Mouse (Mus musculus) intestine, postnatal 0 days (tissue): ENCODE measurements around the gene Cfl1. TPM values are rescaled to one million over a fixed set of nuclear protein-coding genes. Genes with fewer than 3 reads are reported as not detected.

Experiments
- ATAC-seq: fragments of 200-750 bp; cut with Nextera tagmentation; 2 replicates; pipeline ENCODE4 v1.8.0; 2017; ENCODE audit warnings: mild to moderate bottlenecking, moderate TSS enrichment, moderate library complexity
- H3K27ac ChIP-seq: fragments of 300-500 bp; sonication (generic); 2 replicates; pipeline ENCODE4 v1.5.1; 2014; ENCODE audit warnings: mild to moderate bottlenecking, low read depth, low read length, moderate library complexity
- H3K27me3 ChIP-seq: fragments of 300-500 bp; sonication (generic); replicated peaks from 2 replicates; pipeline ENCODE4 v1.6.1; 2014; ENCODE audit warnings: low read length, mixed read lengths; ENCODE audit not compliant: control insufficient read depth, insufficient read depth
- H3K36me3 ChIP-seq: fragments of 300-500 bp; sonication (generic); 2 replicates; pipeline ENCODE4 v1.6.1; 2014; ENCODE audit warnings: mild to moderate bottlenecking, moderate library complexity; ENCODE audit not compliant: control insufficient read depth, insufficient read depth
- H3K4me1 ChIP-seq: fragments of 300-500 bp; sonication (generic); replicated peaks from 2 replicates; pipeline ENCODE4 v1.6.1; 2014; ENCODE audit warnings: antibody characterized with exemption, low read length, mixed read lengths; ENCODE audit not compliant: control insufficient read depth, insufficient read depth
- H3K4me2 ChIP-seq: fragments of 300-500 bp; sonication (generic); replicated peaks from 2 replicates; pipeline ENCODE4 v1.6.1; 2014; ENCODE audit warnings: low read depth, mild to moderate bottlenecking, moderate library complexity
- H3K4me3 ChIP-seq: fragments of 300-500 bp; sonication (generic); 2 replicates; pipeline ENCODE4 v1.5.1; 2014; ENCODE audit warnings: low read depth, low read length
- H3K9ac ChIP-seq: fragments of 300-500 bp; sonication (generic); 2 replicates; pipeline ENCODE4 v1.6.1; 2014; ENCODE audit warnings: mild to moderate bottlenecking, low read depth, low read length
- H3K9me3 ChIP-seq: fragments of 300-500 bp; sonication (generic); 2 replicates; pipeline ENCODE4 v1.6.1; 2016; ENCODE audit warnings: mixed run types; ENCODE audit not compliant: control insufficient read depth
- CTCF ChIP-seq: sonication (generic); IDR thresholded peaks from 2 replicates; pipeline ENCODE4 v1.5.1; 2016; ENCODE audit warnings: low read depth, mild to moderate bottlenecking, control low read depth, antibody characterized with exemption, moderate library complexity
- WGBS: fragments of 180-500 bp; shearing (Covaris S2); extraction: QIAGEN DNeasy Blood & Tissue Kit; methylation state at CpG from one replicate; pipeline ENCODE4 v1.1.7; 2014; 5-methylcytosine and 5-hydroxymethylcytosine counted together
- polyA plus RNA-seq: library from polyadenylated mRNA; unstranded; fragments of >200 nt; fragmentation: Nextera tagmentation; extraction: Ambion mirVana; gene quantifications from 2 replicates; pipeline ENCODE4 v1.2.1, GENCODE M21; 2015

The Cfl1 gene
- 1,685 and 1,786 TPM in 2 replicates for polyA plus RNA-seq

DNA sequence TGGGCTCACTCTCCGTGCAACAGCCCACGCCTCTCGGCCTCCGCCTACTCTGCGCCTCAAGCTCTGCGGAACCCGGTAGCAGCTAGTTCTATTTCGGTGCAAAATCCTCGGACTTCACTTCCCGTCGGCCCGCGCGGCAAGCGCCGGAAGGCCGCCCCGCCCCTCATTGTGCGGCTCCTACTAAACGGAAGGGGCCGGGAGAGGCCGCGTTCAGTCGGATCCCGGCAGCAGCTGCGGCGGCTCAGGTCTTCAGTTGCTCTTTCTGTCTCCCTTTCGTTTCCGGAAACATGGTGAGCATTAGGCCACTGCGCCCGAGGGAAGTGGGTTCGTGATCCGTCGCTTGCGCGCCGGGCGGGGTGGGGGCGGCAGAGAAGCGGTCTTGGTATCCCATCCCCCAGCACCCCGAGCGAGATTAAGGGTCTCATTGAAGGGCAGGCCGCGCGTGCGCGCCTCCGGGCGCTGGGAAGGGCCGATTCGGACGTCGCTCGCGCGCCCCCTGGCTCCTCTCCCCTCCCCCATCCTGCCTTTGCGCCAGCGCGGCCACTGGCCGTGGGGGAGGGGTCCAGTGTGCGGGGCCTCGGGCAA is at the start of gene Cfl1:
Gene Cfl1 (plus strand): TSS at position 143 of the 585 bp plus-strand sequence.
- H3K4me3 ChIP-seq: peak within 1 kb of the TSS; percentile 93
- peak within 1 kb of the TSS; percentile 97 for H3K27ac ChIP-seq
- H3K9ac ChIP-seq: peak within 1 kb of the TSS; percentile 87
- peak; percentile 43 for TF ChIP-seq CTCF
- no peaks in the 10 kb centered on the region for H3K9me3 ChIP-seq
- H3K27me3 ChIP-seq: no peaks in the 10 kb centered on the region
- 0 out of 2 replicates have a peak, but pooled peaks cover 2% of the 10 kb centered on the region for H3K4me1 ChIP-seq
- under 1% methylated on average over 62 of the region's 62 CpGs for WGBS
- peak; percentile 51 for ATAC-seq
- H3K36me3 ChIP-seq: peaks cover 36% of the 10 kb centered on the region
- H3K4me2 ChIP-seq: peak within 1 kb of the TSS; percentile 80

DNA sequence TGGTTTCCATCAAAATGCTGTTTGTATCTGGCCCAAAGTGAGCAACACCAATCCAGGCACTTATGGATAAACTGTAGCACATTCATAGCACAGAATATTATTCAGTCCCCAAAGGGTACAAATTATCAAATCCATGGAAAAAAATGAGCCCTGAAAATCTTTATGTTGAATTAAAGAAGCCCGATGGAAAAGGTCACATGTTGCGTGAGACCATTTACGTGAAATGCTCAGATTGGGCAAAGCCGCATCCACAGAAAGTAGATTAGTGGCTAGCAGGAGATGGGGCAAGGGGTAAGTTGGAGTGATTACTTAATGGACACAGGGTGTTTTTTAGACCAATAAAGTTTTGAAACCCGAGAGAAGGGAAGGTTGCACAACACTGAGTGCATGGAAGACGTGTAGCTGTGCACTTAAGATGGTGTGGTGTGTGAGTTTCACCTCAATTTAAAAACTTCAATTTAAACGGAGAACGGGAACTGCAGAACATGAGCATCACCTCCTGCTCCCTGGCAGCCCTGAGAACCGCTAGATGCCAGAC is 45.8 kb upstream of the Cfl1 start:
- H3K4me1 ChIP-seq: 0 out of 2 replicates have a peak, but pooled peaks cover 6% of the 10 kb centered on the region
- no peaks in the 10 kb centered on the region for H3K9me3 ChIP-seq
- H3K27ac ChIP-seq: no peak overlapping the region
- H3K4me2 ChIP-seq: no peak overlapping the region
- WGBS: 53% methylated on average over 9 of the region's 9 CpGs
- no peak for ATAC-seq
- H3K9ac ChIP-seq: no peak overlapping the region
- peaks cover 19% of the 10 kb centered on the region for H3K27me3 ChIP-seq
- no peak for TF ChIP-seq CTCF
- no peaks in the 10 kb centered on the region for H3K36me3 ChIP-seq
- no peak overlapping the region for H3K4me3 ChIP-seq

DNA sequence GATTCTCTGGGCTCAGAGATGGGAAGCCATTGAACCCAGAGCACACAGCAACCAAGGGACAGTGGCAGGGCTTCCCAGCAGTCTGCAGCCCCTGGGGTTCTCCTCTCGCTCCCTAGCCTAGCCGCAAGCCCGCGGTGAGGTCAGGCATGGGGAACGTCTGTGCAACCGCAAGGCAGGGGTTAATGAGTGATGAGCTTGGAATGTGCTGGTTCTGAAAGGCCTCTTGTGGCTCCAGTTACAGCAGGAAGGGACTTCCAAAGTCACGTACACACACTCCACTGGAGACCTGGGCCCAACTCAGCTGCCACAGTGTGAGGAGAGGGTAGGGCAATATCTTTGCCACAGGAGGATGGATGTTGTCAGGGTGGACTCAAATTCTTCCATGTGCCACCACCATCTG is 45.3 kb upstream of the Cfl1 start:
- no peak overlapping the region for H3K9ac ChIP-seq
- no peak for TF ChIP-seq CTCF
- H3K36me3 ChIP-seq: no peaks in the 10 kb centered on the region
- WGBS: 30% methylated on average over 7 of the region's 7 CpGs
- no peak overlapping the region for H3K27ac ChIP-seq
- no peak overlapping the region for H3K4me2 ChIP-seq
- H3K4me1 ChIP-seq: 0 out of 2 replicates have a peak, but pooled peaks cover 6% of the 10 kb centered on the region
- ATAC-seq: no peak
- H3K4me3 ChIP-seq: no peak overlapping the region
- peaks cover 24% of the 10 kb centered on the region for H3K27me3 ChIP-seq
- H3K9me3 ChIP-seq: no peaks in the 10 kb centered on the region

GRCm38 (mm10) chr19:5445747-5446146 is 44.5 kb upstream of the Cfl1 start:
- no peak for ATAC-seq
- Histone ChIP-seq H3K4me2 (no peak overlapping the region), H3K4me3 (no peak overlapping the region), H3K36me3 (no peaks in the 10 kb centered on the region), H3K9ac (no peak overlapping the region), H3K27me3 (peaks cover 29% of the 10 kb centered on the region), H3K27ac (no peak overlapping the region), H3K4me1 (0 out of 2 replicates have a peak, but pooled peaks cover 6% of the 10 kb centered on the region), H3K9me3 (no peaks in the 10 kb centered on the region)
- no peak for TF ChIP-seq CTCF
- 90% methylated on average over 5 of the region's 5 CpGs for WGBS

DNA sequence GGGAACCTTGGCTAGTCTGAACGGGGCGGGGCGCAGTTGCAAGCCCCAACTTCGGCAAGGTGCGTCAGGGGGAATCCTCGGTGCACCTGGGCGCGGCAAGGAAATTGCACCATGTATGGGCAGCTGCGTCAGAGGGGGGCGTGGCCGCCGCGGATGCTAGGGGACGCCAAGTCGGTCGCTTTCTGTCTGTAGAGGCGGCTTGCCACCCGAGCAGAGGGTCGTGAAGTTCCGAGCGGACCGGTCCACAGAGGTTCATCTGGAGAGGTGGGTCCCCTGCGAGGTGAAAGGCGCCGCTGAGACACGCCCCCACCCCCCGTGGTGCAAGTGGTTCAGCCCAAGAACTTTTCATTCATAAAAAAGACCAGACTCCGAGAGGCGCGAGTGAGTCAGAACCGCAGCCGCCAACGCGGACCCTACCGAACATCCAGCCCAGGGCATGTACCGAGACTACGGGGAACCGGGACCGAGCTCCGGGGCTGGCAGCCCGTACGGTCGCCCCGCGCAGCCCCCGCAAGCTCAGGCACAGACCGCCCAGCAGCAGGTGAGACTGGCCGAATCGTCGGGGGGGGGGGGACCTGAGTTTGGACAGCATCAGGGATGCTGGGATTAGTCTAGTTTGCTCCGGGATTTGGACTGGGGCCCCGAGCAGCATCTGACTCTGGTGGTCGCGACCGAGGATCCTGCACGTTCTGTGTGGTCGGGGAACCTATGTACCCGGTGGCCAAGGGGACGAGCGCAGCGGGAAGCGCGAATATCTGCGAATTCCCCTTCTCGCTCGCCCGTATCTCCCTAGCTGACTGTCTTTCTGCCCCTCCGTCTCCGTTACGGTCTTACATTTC is 42.5 kb upstream of the Cfl1 start, which contains the start of gene Fosl1:
Gene Fosl1 (plus strand): TSS at position 33 of the 839 bp plus-strand sequence.
- peak; percentile 71 for ATAC-seq
- H3K4me1 ChIP-seq: 0 out of 2 replicates have a peak, but pooled peaks cover 6% of the 10 kb centered on the region
- peak within 1 kb of the TSS; percentile 84 for H3K4me2 ChIP-seq
- peak within 1 kb of the TSS; percentile 48 for H3K4me3 ChIP-seq
- H3K36me3 ChIP-seq: no peaks in the 10 kb centered on the region
- peaks cover 29% of the 10 kb centered on the region for H3K27me3 ChIP-seq
- no peaks in the 10 kb centered on the region for H3K9me3 ChIP-seq
- TF ChIP-seq CTCF: no peak
- under 1% methylated on average over 70 of the region's 70 CpGs for WGBS
- no peak within 1 kb of the TSS for H3K27ac ChIP-seq
- H3K9ac ChIP-seq: peak within 1 kb of the TSS; percentile 7; the same call in 1 of the 2 replicates
